Mouse (Mus musculus) heart, adult 8-10 months (tissue): Measurements from ENCODE around the gene 4933402J07Rik. TPM values are rescaled to one million over a fixed set of nuclear protein-coding genes. Genes with fewer than 3 reads are reported as not detected.

ENCODE experiments used
- DNase-seq: peaks from one replicate; pipeline ENCODE4 v3.0.0; 2022; ENCODE audit warnings: low spot score
- total RNA-seq, 4 experiments: library from RNA; stranded (reverse); gene quantifications; 2 replicates each; pipeline ENCODE4 v1.2.4; 2022

Gene 4933402J07Rik
- not detected for total RNA-seq

GRCm38 (mm10) chr8:87563553-87563952, at the start of gene 4933402J07Rik:
Gene 4933402J07Rik (plus strand): TSS chr8:87563853.
- no peak for DNase-seq

GRCm38 (mm10) chr8:87517132-87517531, 46.5 kb upstream of the 4933402J07Rik start:
- no peak for DNase-seq

GRCm38 (mm10) chr8:87525006-87525405, 38.6 kb upstream of the 4933402J07Rik start:
- DNase-seq, result no peak

GRCm38 (mm10) chr8:87531176-87531575, 32.5 kb upstream of the 4933402J07Rik start:
- DNase-seq, result no peak

- no peak for DNase-seq
Measured at GRCm38 (mm10) chr8:87533476-87533875, 30.2 kb upstream of the 4933402J07Rik start.

- no peak for DNase-seq
Measured at GRCm38 (mm10) chr8:87534846-87535245, 28.8 kb upstream of the 4933402J07Rik start.

- peak; percentile 69 for DNase-seq
Measured at GRCm38 (mm10) chr8:87536615-87537329, 26.9 kb upstream of the 4933402J07Rik start.

- no peak for DNase-seq
Measured at GRCm38 (mm10) chr8:87539829-87540394, 23.7 kb upstream of the 4933402J07Rik start.

- no peak for DNase-seq
Measured at GRCm38 (mm10) chr8:87549881-87550280, 13.8 kb upstream of the 4933402J07Rik start.

GRCm38 (mm10) chr8:87552801-87553200, 10.9 kb upstream of the 4933402J07Rik start:
- no peak for DNase-seq

- no peak for DNase-seq
Measured at GRCm38 (mm10) chr8:87560801-87561200, 2.9 kb upstream of the 4933402J07Rik start.

GRCm38 (mm10) chr8:87569203-87569602, 5.5 kb downstream of the 4933402J07Rik start:
- DNase-seq, result no peak

- DNase-seq, result peak; percentile 17
Measured at GRCm38 (mm10) chr8:87569706-87570563, 6.3 kb downstream of the 4933402J07Rik start.

GRCm38 (mm10) chr8:87570564-87570855, 6.9 kb downstream of the 4933402J07Rik start:
- no peak for DNase-seq

GRCm38 (mm10) chr8:87570880-87571279, 7.2 kb downstream of the 4933402J07Rik start:
- no peak for DNase-seq

- peak; percentile 16 for DNase-seq
Measured at GRCm38 (mm10) chr8:87594272-87594671, 30.6 kb downstream of the 4933402J07Rik start.

GRCm38 (mm10) chr8:87602731-87603130, 39.1 kb downstream of the 4933402J07Rik start:
- DNase-seq, result no peak

GRCm38 (mm10) chr8:87609110-87609509, 45.5 kb downstream of the 4933402J07Rik start:
- DNase-seq, result no peak

- DNase-seq, result no peak
Measured at GRCm38 (mm10) chr8:87609651-87610192, 46.1 kb downstream of the 4933402J07Rik start.

GRCm38 (mm10) chr8:87613701-87614100, 50.0 kb downstream of the 4933402J07Rik start:
- DNase-seq, result no peak

- DNase-seq, result no peak
Measured at GRCm38 (mm10) chr8:87619118-87619517, 55.5 kb downstream of the 4933402J07Rik start.

GRCm38 (mm10) chr8:87619529-87619928, 55.9 kb downstream of the 4933402J07Rik start:
- DNase-seq, result no peak
